Mouse (Mus musculus) small intestine, adult 2 months (tissue): Measurements from ENCODE around the gene Pcgf1. TPM values are rescaled to one million over a fixed set of nuclear protein-coding genes. Genes with fewer than 3 reads are reported as not detected.

Source experiments
- H3K27ac ChIP-seq: fragments of 200-500 bp; 2 replicates; pipeline ENCODE4 v1.5.1; 2012; ENCODE audit warnings: low read depth, low read length, control low read depth, inconsistent platforms; ENCODE audit not compliant: insufficient read depth
- H3K27me3 ChIP-seq: fragments of 200-500 bp; 2 replicates; pipeline ENCODE4 v1.6.1; 2012; ENCODE audit warnings: mild to moderate bottlenecking, moderate library complexity, low read length, inconsistent platforms; ENCODE audit not compliant: control insufficient read depth, insufficient read depth
- H3K36me3 ChIP-seq: fragments of 200-500 bp; 2 replicates; pipeline ENCODE4 v1.6.1; 2012; ENCODE audit warnings: mild to moderate bottlenecking, low read length, control low read depth, inconsistent platforms; ENCODE audit not compliant: control insufficient read depth, insufficient read depth
- H3K4me1 ChIP-seq: fragments of 200-500 bp; 2 replicates; pipeline ENCODE4 v1.6.1; 2012; ENCODE audit warnings: low read length, inconsistent platforms, mixed read lengths; ENCODE audit not compliant: control insufficient read depth, insufficient read depth, insufficient read length
- H3K4me3 ChIP-seq: fragments of 200-500 bp; 2 replicates; pipeline ENCODE4 v1.5.1; 2012; ENCODE audit warnings: low read depth, mild to moderate bottlenecking, control low read depth, inconsistent platforms, low read length, moderate library complexity
- CTCF ChIP-seq: fragments of 200-500 bp; IDR thresholded peaks from 2 replicates; pipeline ENCODE4 v1.5.1; 2012; ENCODE audit warnings: low read depth, mild to moderate bottlenecking, control low read depth, inconsistent platforms, low read length, moderate library complexity, mixed read lengths; ENCODE audit not compliant: insufficient replicate concordance, insufficient read length; ENCODE audit errors: extremely low read depth
- POLR2A ChIP-seq: fragments of 200-500 bp; IDR thresholded peaks from 2 replicates; pipeline ENCODE4 v1.6.1; 2012; ENCODE audit warnings: low read depth, mild to moderate bottlenecking, control low read depth, inconsistent platforms, low read length, moderate library complexity
- WGBS: fragments of 180-500 bp; shearing (Covaris S2); methylation state at CpG from one replicate; pipeline ENCODE4 v1.1.7; 2018; 5-methylcytosine and 5-hydroxymethylcytosine counted together
- polyA plus RNA-seq: library from polyadenylated mRNA; depleted of rRNA; stranded (reverse); fragments of >200 nt; gene quantifications from 2 replicates; pipeline ENCODE4 v1.2.3, GENCODE M21; 2012; rRNA removed

Pcgf1 gene
- 6.4 and 9.9 TPM in 2 replicates for polyA plus RNA-seq

DNA sequence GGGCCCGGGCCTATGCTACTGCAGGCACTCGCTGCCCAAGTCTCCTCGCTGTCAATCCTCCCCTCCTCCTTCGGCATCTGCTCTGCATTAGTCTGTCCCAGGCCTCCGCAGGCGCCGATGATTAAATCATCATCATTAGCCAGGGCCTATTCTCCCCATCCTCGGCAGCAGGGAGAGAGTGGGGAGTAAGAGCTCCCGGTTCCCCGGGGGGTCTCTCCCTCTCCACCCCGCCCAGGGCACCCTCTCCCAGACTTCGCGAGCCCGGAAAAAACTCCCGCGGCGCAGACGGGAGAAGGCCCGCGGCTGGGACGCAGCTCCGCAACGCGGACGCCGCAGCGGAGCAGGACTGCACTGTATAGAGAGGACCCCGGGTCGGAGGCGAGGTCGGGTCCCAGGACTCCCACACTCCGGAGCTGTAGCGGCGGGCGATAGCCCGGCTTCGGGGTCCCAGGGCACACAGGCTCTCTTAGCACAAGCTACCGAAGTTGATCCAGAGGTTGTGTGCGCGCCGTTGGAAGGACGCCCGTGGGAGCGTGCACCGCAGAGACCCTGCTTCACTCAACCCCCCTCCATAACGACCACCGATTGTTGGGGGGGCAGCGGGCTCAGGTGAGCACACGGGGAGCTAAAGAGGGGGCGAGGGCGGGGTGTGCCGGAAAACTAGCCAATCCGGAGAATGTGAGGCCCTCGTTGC lies at the start of gene Pcgf1:
Gene Pcgf1, plus strand, starts transcription at position 240 of the 694 bp plus-strand sequence.
- Histone ChIP-seq H3K4me1 (no peaks in the 10 kb centered on the region; the same call in 1 of the 2 replicates), H3K36me3 (peaks cover 11% of the 10 kb centered on the region; the same call in 1 of the 2 replicates), H3K4me3 (peak within 1 kb of the TSS; percentile 67), H3K27me3 (peaks cover 2% of the 10 kb centered on the region; the same call in 1 of the 2 replicates), H3K27ac (peak within 1 kb of the TSS; percentile 77)
- TF ChIP-seq CTCF: no peak
- TF ChIP-seq POLR2A: 0 out of 2 replicates have a peak, but pooled peaks have one; percentile 19
- WGBS: under 1% methylated on average over 54 of the region's 54 CpGs

DNA sequence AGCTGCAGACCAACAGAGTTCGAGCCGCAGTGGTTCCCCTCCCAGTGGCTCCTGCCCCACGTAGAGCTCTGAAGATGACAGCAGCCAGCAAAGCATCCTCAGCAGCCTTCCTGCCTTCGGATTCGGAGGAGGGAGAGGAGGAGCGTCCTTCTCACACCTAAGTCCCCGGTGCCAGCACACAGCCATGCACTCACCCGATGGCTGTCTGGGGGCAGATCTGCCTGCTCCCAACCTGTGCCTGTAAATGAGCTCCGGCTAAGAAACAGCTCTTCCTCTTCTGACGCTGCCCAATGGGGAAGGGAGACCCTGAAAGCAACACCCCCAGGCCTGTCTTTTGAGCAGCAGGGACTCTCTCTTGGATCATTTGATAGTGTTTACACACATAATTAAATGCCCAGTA lies 47.9 kb upstream of the Pcgf1 start:
- no peak for TF ChIP-seq POLR2A
- Histone ChIP-seq H3K4me1 (peaks cover 7% of the 10 kb centered on the region), H3K4me3 (no peak overlapping the region), H3K36me3 (peaks cover 6% of the 10 kb centered on the region; the same call in 1 of the 2 replicates), H3K27me3 (no peaks in the 10 kb centered on the region), H3K27ac (no peak overlapping the region)
- WGBS: 82% methylated on average over 10 of the region's 10 CpGs

DNA sequence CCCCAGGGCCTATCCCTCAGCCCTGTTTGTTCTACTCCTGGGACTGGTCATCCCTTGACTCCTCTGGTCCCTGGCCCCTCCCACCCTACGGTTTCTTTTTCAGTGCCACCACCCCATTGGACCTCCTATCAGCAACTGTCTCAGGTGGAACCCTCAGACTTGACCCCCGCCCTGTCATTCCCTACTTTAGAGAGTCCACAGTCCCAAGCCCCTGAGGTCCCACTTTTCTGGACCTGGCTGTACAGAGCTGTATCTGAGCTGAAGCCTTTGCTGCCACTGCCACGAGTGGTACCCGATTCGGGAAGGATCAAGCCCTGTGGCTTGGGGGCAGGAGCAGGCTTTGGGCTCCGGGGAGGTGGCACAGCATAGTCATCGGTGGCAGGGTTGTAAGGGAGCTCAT lies 46.6 kb upstream of the Pcgf1 start:
- H3K27ac ChIP-seq: no peak overlapping the region
- H3K4me3 ChIP-seq: no peak overlapping the region
- no peaks in the 10 kb centered on the region for H3K27me3 ChIP-seq
- WGBS: 89% methylated on average over 7 of the region's 7 CpGs
- peaks cover 7% of the 10 kb centered on the region for H3K4me1 ChIP-seq
- peaks cover 6% of the 10 kb centered on the region; the same call in 1 of the 2 replicates for H3K36me3 ChIP-seq
- no peak for TF ChIP-seq CTCF
- TF ChIP-seq POLR2A: no peak

DNA sequence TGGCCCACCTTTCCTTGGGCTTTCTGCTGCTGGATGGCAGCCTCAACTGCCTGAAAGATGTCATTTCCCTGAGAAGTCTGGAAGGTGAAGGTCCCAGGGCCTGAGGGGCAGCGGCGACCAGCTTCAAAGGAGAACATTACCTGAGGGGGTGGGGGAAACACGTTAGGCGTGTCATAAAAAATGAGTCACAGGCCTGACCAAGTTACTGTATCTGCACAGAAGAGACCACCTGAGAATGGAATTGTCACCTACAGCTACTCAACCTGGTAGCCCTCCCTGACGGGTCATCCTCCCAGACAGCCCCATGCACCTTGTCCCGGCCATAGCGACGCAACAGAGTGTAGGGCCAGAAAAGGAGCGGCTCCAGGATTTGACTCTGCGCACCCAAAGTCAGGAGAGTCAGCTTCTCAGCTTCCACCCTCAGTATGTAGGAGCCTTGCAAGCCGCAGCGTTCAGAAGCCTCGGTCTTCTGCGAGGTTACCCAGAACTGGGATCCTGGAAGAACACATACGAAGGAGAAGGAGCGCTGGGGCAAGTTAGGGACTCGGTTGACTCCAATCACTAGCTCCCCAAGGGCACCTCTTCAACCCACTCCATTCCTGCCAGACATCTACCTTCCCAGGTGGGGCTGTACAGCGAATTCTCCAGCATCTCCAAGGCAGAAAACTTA lies 45.6 kb upstream of the Pcgf1 start:
- Histone ChIP-seq H3K36me3 (peaks cover 6% of the 10 kb centered on the region; the same call in 1 of the 2 replicates), H3K27ac (no peak overlapping the region), H3K4me3 (peak overlapping the region; percentile 95), H3K27me3 (no peaks in the 10 kb centered on the region), H3K4me1 (peaks cover 7% of the 10 kb centered on the region)
- TF ChIP-seq POLR2A (no peak), CTCF (no peak)
- WGBS: 82% methylated on average over 18 of the region's 18 CpGs

DNA sequence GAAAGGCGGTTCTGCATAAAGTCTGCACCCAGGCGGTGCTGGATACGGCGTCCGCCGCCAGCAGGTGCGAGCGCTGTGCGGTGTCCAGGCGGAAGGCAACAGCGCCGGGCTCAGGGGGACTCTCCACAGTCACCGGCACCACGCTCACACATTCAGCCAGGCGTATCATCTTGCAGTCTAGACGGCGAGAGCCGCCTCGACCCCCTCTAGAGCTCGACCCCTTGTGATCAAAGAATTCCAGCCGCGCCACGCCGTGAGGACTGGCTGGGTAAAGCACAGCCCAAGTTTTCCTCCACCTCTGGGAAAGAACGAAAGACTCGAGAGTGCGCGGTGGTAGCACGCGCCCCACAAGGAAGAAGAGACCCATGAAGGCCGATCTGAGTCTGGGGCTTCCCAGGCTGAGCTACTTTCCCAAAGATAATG lies 44.9 kb upstream of the Pcgf1 start:
- Histone ChIP-seq H3K4me3 (peak overlapping the region; percentile 95), H3K27ac (peak overlapping the region; percentile 31), H3K27me3 (no peaks in the 10 kb centered on the region), H3K36me3 (peaks cover 6% of the 10 kb centered on the region; the same call in 1 of the 2 replicates), H3K4me1 (peaks cover 7% of the 10 kb centered on the region)
- no peak; the same call in 1 of the 2 replicates for TF ChIP-seq POLR2A
- peak; percentile 16; the same call in 1 of the 2 replicates for TF ChIP-seq CTCF
- WGBS: under 1% methylated on average over 31 of the region's 31 CpGs

DNA sequence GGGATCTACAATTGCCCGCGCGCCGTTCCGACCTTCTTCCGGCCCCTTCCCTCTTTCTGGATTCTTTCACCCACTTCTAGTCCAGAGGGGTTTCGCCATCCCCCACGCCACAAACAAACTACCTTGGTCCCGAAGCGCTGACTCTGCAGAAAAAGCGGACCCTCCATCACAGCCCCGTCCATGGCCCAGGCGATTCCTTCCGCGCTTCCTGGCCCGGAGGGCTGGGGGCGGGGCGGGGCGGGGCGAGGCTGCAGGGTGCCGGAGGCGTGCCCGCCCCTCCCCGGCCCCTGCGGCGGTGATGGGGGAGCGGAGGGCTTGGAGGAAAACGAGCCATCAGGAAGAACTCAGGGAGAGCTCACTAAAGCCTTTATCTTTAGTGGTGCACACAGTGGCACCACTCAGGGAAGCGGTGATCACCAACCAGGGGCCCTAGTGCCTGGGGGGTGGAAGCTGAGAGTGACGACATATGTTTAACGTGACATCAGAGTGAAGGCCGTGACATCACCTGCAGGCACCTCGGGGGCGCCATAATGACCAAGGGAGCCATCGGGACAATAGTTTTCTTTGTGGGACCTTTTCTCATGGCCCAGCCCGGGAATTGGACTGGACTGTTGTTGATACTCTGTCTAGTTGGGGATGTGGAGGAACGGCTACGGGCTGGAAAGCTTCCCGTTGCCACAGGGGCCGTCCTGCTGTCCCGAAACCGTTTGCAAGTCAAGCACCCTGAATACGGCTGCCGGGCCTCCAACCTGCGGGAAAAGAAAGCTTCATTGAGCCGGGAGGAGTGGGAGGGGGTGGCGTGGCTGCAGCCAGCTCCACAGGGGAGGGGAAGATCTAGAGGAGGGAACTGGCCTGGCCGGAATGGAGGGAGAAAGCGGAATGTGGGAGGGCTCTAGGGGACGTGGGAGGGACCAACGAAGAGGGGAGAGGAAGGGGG lies 44.2 kb upstream of the Pcgf1 start, which contains the start of the genes Dok1 and Loxl3:
Gene Dok1, minus strand, starts transcription at position 223 of the 937 bp plus-strand sequence.
Gene Loxl3, plus strand, starts transcription at position 925 of the 937 bp plus-strand sequence.
- Histone ChIP-seq H3K4me3 (peak within 1 kb of the TSS; percentile 95), H3K36me3 (peaks cover 6% of the 10 kb centered on the region; the same call in 1 of the 2 replicates), H3K27me3 (no peaks in the 10 kb centered on the region), H3K27ac (peak within 1 kb of the TSS; percentile 53), H3K4me1 (peaks cover 11% of the 10 kb centered on the region)
- WGBS: 2% methylated on average over 51 of the region's 51 CpGs
- TF ChIP-seq POLR2A (peak; percentile 49; the same call in 1 of the 2 replicates), CTCF (no peak)
